Mouse (Mus musculus): ENCODE measurements around the gene Olfr1230. TPM values are rescaled to one million over a fixed set of nuclear protein-coding genes. Genes with fewer than 3 reads are reported as not detected.

Gene Olfr1230
- not detected in 2 replicates for polyA plus RNA-seq (2016; fragmentation: Nextera tagmentation; extraction: Ambion mirVana)

GRCm38 (mm10) chr2:89297168-89297567 lies at the start of gene Olfr1230:
Gene Olfr1230, minus strand, starts transcription at chr2:89297268.
- 90% methylated on average over 1 of the region's 1 CpGs for WGBS
- ATAC-seq (ENCODE audit: low FRiP score) = no peak
- no peaks in the 10 kb centered on the region for H3K4me1 ChIP-seq
- no peak within 1 kb of the TSS for H3K4me3 ChIP-seq
- H3K9me3 ChIP-seq (replicated peaks) = no peaks in the 10 kb centered on the region
- no peak within 1 kb of the TSS for H3K27ac ChIP-seq
- H3K9ac ChIP-seq = no peak within 1 kb of the TSS
- no peak within 1 kb of the TSS for H3K4me2 ChIP-seq (replicated peaks)
- H3K27me3 ChIP-seq = no peaks in the 10 kb centered on the region
- no peaks in the 10 kb centered on the region for H3K36me3 ChIP-seq

DNA sequence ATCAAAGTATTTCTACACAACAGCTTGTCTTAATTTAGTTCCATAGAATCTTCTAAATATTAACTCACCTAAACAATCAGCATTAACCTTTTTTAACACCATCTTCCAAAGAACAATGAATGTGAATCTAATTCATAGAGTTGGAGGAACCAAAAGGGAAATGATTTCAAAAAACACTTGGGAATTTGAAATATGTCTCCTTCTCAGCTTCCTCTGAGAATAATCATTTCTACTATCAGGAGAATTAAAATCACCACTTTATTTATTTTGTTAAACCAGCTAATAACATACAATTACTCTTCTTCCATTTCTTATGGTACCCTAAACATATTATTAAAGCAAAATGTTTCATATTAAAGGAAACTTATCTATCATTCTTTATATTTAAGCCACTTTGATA lies 45.2 kb upstream of the Olfr1230 start, which contains the start of gene Olfr1233:
TSS of gene Olfr1233 (minus strand) at position 101 of the 400 bp plus-strand sequence.
- no peak within 1 kb of the TSS for H3K9ac ChIP-seq
- no peak within 1 kb of the TSS for H3K4me3 ChIP-seq
- H3K4me2 ChIP-seq (replicated peaks) = no peak within 1 kb of the TSS
- H3K27ac ChIP-seq = no peak within 1 kb of the TSS
- H3K4me1 ChIP-seq = no peaks in the 10 kb centered on the region
- no peaks in the 10 kb centered on the region for H3K9me3 ChIP-seq (replicated peaks)
- H3K27me3 ChIP-seq = no peaks in the 10 kb centered on the region
- no peak for ATAC-seq (ENCODE audit: low FRiP score)
- no peaks in the 10 kb centered on the region for H3K36me3 ChIP-seq

- no peaks in the 10 kb centered on the region for H3K27me3 ChIP-seq
- no peaks in the 10 kb centered on the region for H3K36me3 ChIP-seq
- no peak within 1 kb of the TSS for H3K4me3 ChIP-seq
- ATAC-seq (ENCODE audit: low FRiP score) = no peak
- no peak within 1 kb of the TSS for H3K27ac ChIP-seq
- no peaks in the 10 kb centered on the region for H3K9me3 ChIP-seq (replicated peaks)
- no peak within 1 kb of the TSS for H3K4me2 ChIP-seq (replicated peaks)
- H3K4me1 ChIP-seq = no peaks in the 10 kb centered on the region
- H3K9ac ChIP-seq = no peak within 1 kb of the TSS
Measured at GRCm38 (mm10) chr2:89329575-89329974, 32.5 kb upstream of the Olfr1230 start, which contains the start of gene Olfr1232. Gene Olfr1232, minus strand, starts transcription at chr2:89329675.

GRCm38 (mm10) chr2:89306974-89307373 lies 9.9 kb upstream of the Olfr1230 start, which contains the start of gene Olfr1231:
Gene Olfr1231, minus strand, starts transcription at chr2:89307074.
- H3K27me3 ChIP-seq = no peaks in the 10 kb centered on the region
- 74% methylated on average over 2 of the region's 2 CpGs for WGBS
- H3K9ac ChIP-seq = no peak within 1 kb of the TSS
- no peak within 1 kb of the TSS for H3K4me3 ChIP-seq
- no peak for ATAC-seq (ENCODE audit: low FRiP score)
- no peak within 1 kb of the TSS for H3K4me2 ChIP-seq (replicated peaks)
- no peaks in the 10 kb centered on the region for H3K9me3 ChIP-seq (replicated peaks)
- no peaks in the 10 kb centered on the region for H3K4me1 ChIP-seq
- no peak within 1 kb of the TSS for H3K27ac ChIP-seq
- H3K36me3 ChIP-seq = no peaks in the 10 kb centered on the region

GRCm38 (mm10) chr2:89287914-89288313 lies 9.2 kb downstream of the Olfr1230 start, which contains the start of gene Olfr1229:
Gene Olfr1229, minus strand, starts transcription at chr2:89288014.
- no peaks in the 10 kb centered on the region for H3K36me3 ChIP-seq
- ATAC-seq (ENCODE audit: low FRiP score) = no peak
- H3K4me3 ChIP-seq = no peak within 1 kb of the TSS
- H3K4me2 ChIP-seq (replicated peaks) = no peak within 1 kb of the TSS
- no peaks in the 10 kb centered on the region for H3K4me1 ChIP-seq
- H3K9me3 ChIP-seq (replicated peaks) = no peaks in the 10 kb centered on the region
- no peak within 1 kb of the TSS for H3K27ac ChIP-seq
- no peak within 1 kb of the TSS for H3K9ac ChIP-seq
- 81% methylated on average over 2 of the region's 2 CpGs for WGBS
- H3K27me3 ChIP-seq = no peaks in the 10 kb centered on the region

- Histone ChIP-seq H3K36me3 (no peaks in the 10 kb centered on the region), H3K4me1 (no peaks in the 10 kb centered on the region), H3K9me3 (replicated peaks) (no peaks in the 10 kb centered on the region), H3K9ac (no peak within 1 kb of the TSS), H3K27me3 (no peaks in the 10 kb centered on the region), H3K4me3 (no peak within 1 kb of the TSS), H3K4me2 (replicated peaks) (no peak within 1 kb of the TSS), H3K27ac (no peak within 1 kb of the TSS)
- ATAC-seq (ENCODE audit: low FRiP score) = no peak
Measured at GRCm38 (mm10) chr2:89253962-89254361, 43.1 kb downstream of the Olfr1230 start, which contains the start of gene Olfr1228. Gene Olfr1228, minus strand, starts transcription at chr2:89254062.

Other genes with a start within 250 kb of the Olfr1230 start
- not detected in 2 replicates for gene Olfr1218, start 236.1 kb downstream of the Olfr1230 start, polyA plus RNA-seq (2016; fragmentation: Nextera tagmentation; extraction: Ambion mirVana)
- not detected in 2 replicates for gene Olfr1219, start 213.8 kb downstream of the Olfr1230 start, polyA plus RNA-seq (2016; fragmentation: Nextera tagmentation; extraction: Ambion mirVana)
- gene Olfr1220, start 190.4 kb downstream of the Olfr1230 start, polyA plus RNA-seq (2016; fragmentation: Nextera tagmentation; extraction: Ambion mirVana) = not detected in 2 replicates
- gene Olfr1221, start 180.0 kb downstream of the Olfr1230 start, polyA plus RNA-seq (2016; fragmentation: Nextera tagmentation; extraction: Ambion mirVana) = not detected in 2 replicates
- not detected in 2 replicates for gene Olfr1222, start 164.2 kb downstream of the Olfr1230 start, polyA plus RNA-seq (2016; fragmentation: Nextera tagmentation; extraction: Ambion mirVana)
- not detected in 2 replicates for gene Olfr1223, start 145.7 kb downstream of the Olfr1230 start, polyA plus RNA-seq (2016; fragmentation: Nextera tagmentation; extraction: Ambion mirVana)
- not detected in 2 replicates for gene Olfr1224-ps1, start 133.2 kb downstream of the Olfr1230 start, polyA plus RNA-seq (2016; fragmentation: Nextera tagmentation; extraction: Ambion mirVana)
- gene Olfr1225, start 122.6 kb downstream of the Olfr1230 start, polyA plus RNA-seq (2016; fragmentation: Nextera tagmentation; extraction: Ambion mirVana) = not detected in 2 replicates
- gene Olfr1226, start 97.2 kb downstream of the Olfr1230 start, polyA plus RNA-seq (2016; fragmentation: Nextera tagmentation; extraction: Ambion mirVana) = not detected in 2 replicates
- not detected in 2 replicates for gene Olfr1228, start 43.2 kb downstream of the Olfr1230 start, polyA plus RNA-seq (2016; fragmentation: Nextera tagmentation; extraction: Ambion mirVana)
- not detected in 2 replicates for gene Olfr1229, start 9.3 kb downstream of the Olfr1230 start, polyA plus RNA-seq (2016; fragmentation: Nextera tagmentation; extraction: Ambion mirVana)
- gene Olfr1231, start 9.8 kb upstream of the Olfr1230 start, polyA plus RNA-seq (2016; fragmentation: Nextera tagmentation; extraction: Ambion mirVana) = not detected in 2 replicates
- gene Olfr1232, start 32.4 kb upstream of the Olfr1230 start, polyA plus RNA-seq (2016; fragmentation: Nextera tagmentation; extraction: Ambion mirVana) = not detected in 2 replicates
- gene Olfr1233, start 45.1 kb upstream of the Olfr1230 start, polyA plus RNA-seq (2016; fragmentation: Nextera tagmentation; extraction: Ambion mirVana) = not detected in 2 replicates
- not detected in 2 replicates for gene Olfr1234, start 67.6 kb upstream of the Olfr1230 start, polyA plus RNA-seq (2016; fragmentation: Nextera tagmentation; extraction: Ambion mirVana)
- not detected in 2 replicates for gene Olfr1238, start 112.4 kb upstream of the Olfr1230 start, polyA plus RNA-seq (2016; fragmentation: Nextera tagmentation; extraction: Ambion mirVana)
- gene Olfr1239, start 123.1 kb upstream of the Olfr1230 start, polyA plus RNA-seq (2016; fragmentation: Nextera tagmentation; extraction: Ambion mirVana) = not detected in 2 replicates
- gene Olfr1240, start 145.7 kb upstream of the Olfr1230 start, polyA plus RNA-seq (2016; fragmentation: Nextera tagmentation; extraction: Ambion mirVana) = not detected in 2 replicates
- not detected in 2 replicates for gene Olfr1241, start 189.9 kb upstream of the Olfr1230 start, polyA plus RNA-seq (2016; fragmentation: Nextera tagmentation; extraction: Ambion mirVana)
- gene Olfr1242, start 201.1 kb upstream of the Olfr1230 start, polyA plus RNA-seq (2016; fragmentation: Nextera tagmentation; extraction: Ambion mirVana) = not detected in 2 replicates
- not detected in 2 replicates for gene Olfr1243, start 234.2 kb upstream of the Olfr1230 start, polyA plus RNA-seq (2016; fragmentation: Nextera tagmentation; extraction: Ambion mirVana)

Data from hindbrain, embryonic 12.5 days (tissue).